Mouse (Mus musculus): ENCODE data around the gene Tex12. TPM values are rescaled to one million over a fixed set of nuclear protein-coding genes. Genes with fewer than 3 reads are reported as not detected.
A peak's percentile ranks its signal among the peaks of the same experiment; 100 is the strongest.

Gene Tex12
- polyA plus RNA-seq, 1 experiment from 2014 or later, result not detected

DNA sequence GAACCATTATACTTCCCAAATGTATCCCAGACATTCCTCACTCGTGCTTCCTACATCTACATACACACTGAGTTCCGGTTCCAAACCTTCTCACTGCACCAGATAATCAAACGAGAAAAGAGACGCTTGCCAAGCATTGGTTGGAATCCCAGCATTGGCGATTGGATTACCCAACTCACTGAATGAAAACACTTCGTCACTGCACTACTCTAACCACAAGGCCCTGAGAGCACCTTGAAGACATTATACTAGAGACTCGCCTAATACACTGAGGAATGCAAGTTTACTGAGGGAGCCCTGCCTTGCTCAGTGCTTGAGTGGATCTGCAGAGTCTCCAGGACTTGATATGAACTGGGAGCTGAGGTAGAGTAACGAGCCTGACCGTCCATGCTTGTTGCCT, 18.7 kb downstream of the Tex12 start:
- Histone ChIP-seq H3K27ac (ENCODE audit: low read length) (no peak overlapping the region), H3K4me1 (replicated peaks; ENCODE audit: control insufficient read depth, insufficient read depth, low read length) (no peaks in the 10 kb centered on the region), H3K27me3 (ENCODE audit: control insufficient read depth, insufficient read depth, low read depth, low read length) (no peaks in the 10 kb centered on the region), H3K36me3 (ENCODE audit: control insufficient read depth, insufficient read depth, low read length) (no peaks in the 10 kb centered on the region), H3K9me3 (ENCODE audit: control insufficient read depth, low read length) (no peaks in the 10 kb centered on the region), H3K4me3 (ENCODE audit: low read length) (no peak overlapping the region), H3K4me2 (ENCODE audit: low read depth, low read length) (no peak overlapping the region), H3K9ac (ENCODE audit: low read length) (no peak overlapping the region)
- 66% methylated on average over 9 of the region's 9 CpGs for WGBS
- no peak for ATAC-seq (ENCODE audit: low read depth)

DNA sequence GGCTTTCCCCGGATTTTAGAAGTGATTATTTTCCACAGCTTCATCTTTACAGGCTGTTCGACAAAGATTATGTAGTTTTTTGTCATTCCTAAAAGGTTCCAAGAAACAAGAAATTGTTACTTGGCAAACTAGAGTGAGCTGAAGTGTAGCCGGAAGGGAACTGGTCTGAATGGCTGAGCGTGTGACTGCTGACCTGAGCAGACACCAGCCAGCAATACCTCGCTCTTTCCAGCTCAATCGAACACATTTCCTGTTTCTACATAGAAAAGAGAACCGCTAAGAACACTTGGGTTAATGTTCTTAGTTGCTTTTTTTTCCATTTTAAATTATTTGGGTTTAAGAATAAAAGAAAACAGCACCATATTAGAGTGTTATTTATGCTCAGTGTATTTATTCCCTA, 21.0 kb downstream of the Tex12 start:
- no peak overlapping the region for H3K4me3 ChIP-seq (ENCODE audit: low read length)
- ATAC-seq (ENCODE audit: low read depth), result no peak
- H3K4me1 ChIP-seq (replicated peaks; ENCODE audit: control insufficient read depth, insufficient read depth, low read length), result no peaks in the 10 kb centered on the region
- no peak overlapping the region for H3K27ac ChIP-seq (ENCODE audit: low read length)
- no peaks in the 10 kb centered on the region for H3K9me3 ChIP-seq (ENCODE audit: control insufficient read depth, low read length)
- H3K9ac ChIP-seq (ENCODE audit: low read length), result no peak overlapping the region
- no peaks in the 10 kb centered on the region for H3K27me3 ChIP-seq (ENCODE audit: control insufficient read depth, insufficient read depth, low read depth, low read length)
- WGBS, result 52% methylated on average over 7 of the region's 7 CpGs
- H3K36me3 ChIP-seq (ENCODE audit: control insufficient read depth, insufficient read depth, low read length), result no peaks in the 10 kb centered on the region
- H3K4me2 ChIP-seq (ENCODE audit: low read depth, low read length), result no peak overlapping the region

DNA sequence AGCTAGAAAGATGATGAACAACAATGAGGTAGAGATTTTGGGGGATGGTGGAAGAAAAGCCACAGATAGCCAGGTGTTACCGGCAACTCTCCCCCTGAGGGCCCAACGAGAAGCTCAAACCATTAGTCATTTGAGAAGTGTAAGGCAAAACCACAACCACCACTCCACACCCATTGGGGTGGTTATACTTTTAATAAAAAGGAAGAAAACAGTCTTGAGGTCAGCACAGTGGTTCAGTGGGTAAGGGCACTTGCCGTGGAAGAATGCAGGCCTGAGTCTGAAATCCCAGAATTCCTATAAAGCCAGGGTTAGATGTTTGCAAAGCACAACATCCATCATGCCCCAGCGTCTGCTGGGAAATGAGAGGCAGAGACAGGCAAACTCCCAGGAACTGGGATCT, 23.8 kb downstream of the Tex12 start:
- no peaks in the 10 kb centered on the region for H3K4me1 ChIP-seq (replicated peaks; ENCODE audit: control insufficient read depth, insufficient read depth, low read length)
- no peak for ATAC-seq (ENCODE audit: low read depth)
- H3K4me2 ChIP-seq (ENCODE audit: low read depth, low read length), result no peak overlapping the region
- H3K27me3 ChIP-seq (ENCODE audit: control insufficient read depth, insufficient read depth, low read depth, low read length), result no peaks in the 10 kb centered on the region
- H3K4me3 ChIP-seq (ENCODE audit: low read length), result no peak overlapping the region
- no peaks in the 10 kb centered on the region for H3K36me3 ChIP-seq (ENCODE audit: control insufficient read depth, insufficient read depth, low read length)
- no peak overlapping the region for H3K27ac ChIP-seq (ENCODE audit: low read length)
- WGBS, result 49% methylated on average over 4 of the region's 4 CpGs
- no peak overlapping the region for H3K9ac ChIP-seq (ENCODE audit: low read length)
- H3K9me3 ChIP-seq (ENCODE audit: control insufficient read depth, low read length), result no peaks in the 10 kb centered on the region

DNA sequence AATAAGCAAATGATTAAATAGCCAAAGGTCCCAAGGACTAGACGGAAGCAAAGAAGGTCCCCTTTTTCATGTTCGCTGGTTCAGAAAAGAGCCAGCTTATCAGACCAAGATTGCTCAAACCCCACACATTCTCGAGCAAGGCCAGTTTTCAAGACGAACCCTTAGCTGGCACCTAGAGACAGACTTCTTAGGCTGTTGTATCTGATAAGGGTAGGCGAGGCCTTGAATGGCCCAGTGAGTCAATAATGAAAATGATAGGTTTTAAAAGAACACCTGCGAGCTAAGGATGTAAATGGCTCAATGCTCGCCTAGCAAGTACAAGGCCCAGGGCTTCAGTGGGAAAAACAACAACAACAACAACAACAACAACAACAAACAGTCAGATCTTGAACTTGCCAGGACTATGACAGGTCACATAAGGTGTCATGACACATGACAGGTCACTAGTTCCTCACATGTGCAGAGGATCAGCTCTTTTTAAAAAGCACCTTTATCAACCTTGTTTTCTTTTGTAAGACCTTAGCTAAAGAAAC, 24.5 kb downstream of the Tex12 start:
- Histone ChIP-seq H3K27me3 (ENCODE audit: control insufficient read depth, insufficient read depth, low read depth, low read length) (no peaks in the 10 kb centered on the region), H3K4me3 (ENCODE audit: low read length) (no peak overlapping the region), H3K9ac (ENCODE audit: low read length) (no peak overlapping the region), H3K27ac (ENCODE audit: low read length) (no peak overlapping the region), H3K4me1 (replicated peaks; ENCODE audit: control insufficient read depth, insufficient read depth, low read length) (no peaks in the 10 kb centered on the region), H3K9me3 (ENCODE audit: control insufficient read depth, low read length) (no peaks in the 10 kb centered on the region), H3K36me3 (ENCODE audit: control insufficient read depth, insufficient read depth, low read length) (no peaks in the 10 kb centered on the region), H3K4me2 (ENCODE audit: low read depth, low read length) (no peak overlapping the region)
- 48% methylated on average over 7 of the region's 7 CpGs for WGBS
- no peak for ATAC-seq (ENCODE audit: low read depth)

DNA sequence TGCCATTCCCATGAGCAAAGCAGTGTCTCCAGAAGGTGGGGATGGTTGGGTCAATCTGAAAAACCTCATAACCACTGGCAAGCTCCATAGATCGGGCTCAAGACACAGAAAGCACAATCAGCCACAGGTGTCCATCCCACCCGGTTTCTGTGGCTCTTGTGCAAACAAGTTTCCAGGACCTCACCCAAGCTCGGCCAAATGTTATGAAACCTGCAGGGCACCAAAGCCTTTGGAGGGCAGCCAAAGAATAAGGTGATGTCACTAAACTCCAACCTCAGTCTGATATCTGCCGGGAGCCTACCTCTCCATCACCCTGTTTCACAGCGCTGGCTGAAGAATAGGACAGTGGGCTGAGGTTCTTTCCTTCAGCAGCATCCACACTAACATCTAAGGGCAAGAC, 25.2 kb downstream of the Tex12 start:
- ATAC-seq (ENCODE audit: low read depth), result no peak
- H3K4me3 ChIP-seq (ENCODE audit: low read length), result no peak overlapping the region
- H3K36me3 ChIP-seq (ENCODE audit: control insufficient read depth, insufficient read depth, low read length), result no peaks in the 10 kb centered on the region
- H3K9me3 ChIP-seq (ENCODE audit: control insufficient read depth, low read length), result no peaks in the 10 kb centered on the region
- H3K27ac ChIP-seq (ENCODE audit: low read length), result no peak overlapping the region
- H3K4me1 ChIP-seq (replicated peaks; ENCODE audit: control insufficient read depth, insufficient read depth, low read length), result no peaks in the 10 kb centered on the region
- no peaks in the 10 kb centered on the region for H3K27me3 ChIP-seq (ENCODE audit: control insufficient read depth, insufficient read depth, low read depth, low read length)
- no peak overlapping the region for H3K9ac ChIP-seq (ENCODE audit: low read length)
- no peak overlapping the region for H3K4me2 ChIP-seq (ENCODE audit: low read depth, low read length)
- 56% methylated on average over 5 of the region's 5 CpGs for WGBS

DNA sequence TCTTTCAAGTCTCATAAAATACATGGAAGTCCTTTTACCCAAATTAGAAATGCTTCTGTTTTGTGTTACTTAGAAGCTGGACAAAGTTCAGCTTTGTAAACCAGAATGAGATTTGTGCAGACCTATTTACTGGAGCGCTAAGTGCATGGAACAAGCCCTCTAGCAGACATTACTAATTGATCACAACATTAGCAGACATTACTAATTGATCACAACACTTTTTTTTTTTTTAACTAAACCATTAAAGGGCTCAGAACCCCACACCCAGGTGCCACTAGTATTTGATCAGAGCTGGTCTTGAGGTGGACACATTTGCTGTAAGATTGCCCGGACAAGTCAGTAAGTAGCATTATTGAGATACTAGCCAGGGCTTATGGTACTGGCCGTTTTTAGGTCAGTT, 27.3 kb downstream of the Tex12 start:
- WGBS, result 69% methylated on average over 3 of the region's 3 CpGs
- no peak for ATAC-seq (ENCODE audit: low read depth)

DNA sequence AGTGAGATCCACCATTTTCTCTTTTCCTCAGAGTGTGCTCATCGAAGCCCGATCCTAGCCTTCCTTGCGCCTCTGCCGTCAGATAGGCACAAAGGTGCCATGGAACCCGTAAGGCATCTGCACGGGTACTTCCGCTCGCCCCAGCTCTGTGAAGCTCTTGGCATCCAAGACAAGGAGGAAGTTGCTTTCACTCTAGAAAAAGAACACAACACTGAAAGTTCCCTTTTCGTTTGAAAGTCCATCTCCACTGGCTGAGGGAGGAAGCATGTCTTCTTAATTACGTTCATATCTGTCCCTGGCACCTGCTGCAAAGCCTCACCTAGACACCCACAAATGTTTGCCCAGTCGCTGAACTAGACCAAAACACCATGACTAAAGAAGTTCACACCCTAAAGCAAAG, 27.8 kb downstream of the Tex12 start:
- no peaks in the 10 kb centered on the region for H3K27me3 ChIP-seq (ENCODE audit: control insufficient read depth, insufficient read depth, low read depth, low read length)
- H3K9me3 ChIP-seq (ENCODE audit: control insufficient read depth, low read length), result no peaks in the 10 kb centered on the region
- ATAC-seq (ENCODE audit: low read depth), result no peak
- no peak overlapping the region for H3K9ac ChIP-seq (ENCODE audit: low read length)
- H3K4me3 ChIP-seq (ENCODE audit: low read length), result no peak overlapping the region
- no peaks in the 10 kb centered on the region for H3K4me1 ChIP-seq (replicated peaks; ENCODE audit: control insufficient read depth, insufficient read depth, low read length)
- H3K36me3 ChIP-seq (ENCODE audit: control insufficient read depth, insufficient read depth, low read length), result no peaks in the 10 kb centered on the region
- H3K4me2 ChIP-seq (ENCODE audit: low read depth, low read length), result no peak overlapping the region
- no peak overlapping the region for H3K27ac ChIP-seq (ENCODE audit: low read length)
- whole genome bisulfite sequencing, result 72% methylated on average over 11 of the region's 11 CpGs

More for the DNA sequence above, 27.3 kb downstream of the Tex12 start:
- Histone ChIP-seq H3K9me3 (ENCODE audit: control insufficient read depth, low read length) (no peaks in the 10 kb centered on the region), H3K4me2 (ENCODE audit: low read depth, low read length) (no peak overlapping the region), H3K4me3 (ENCODE audit: low read length) (no peak overlapping the region), H3K9ac (ENCODE audit: low read length) (no peak overlapping the region), H3K4me1 (replicated peaks; ENCODE audit: control insufficient read depth, insufficient read depth, low read length) (no peaks in the 10 kb centered on the region), H3K27me3 (ENCODE audit: control insufficient read depth, insufficient read depth, low read depth, low read length) (no peaks in the 10 kb centered on the region), H3K36me3 (ENCODE audit: control insufficient read depth, insufficient read depth, low read length) (no peaks in the 10 kb centered on the region), H3K27ac (ENCODE audit: low read length) (no peak overlapping the region)

DNA sequence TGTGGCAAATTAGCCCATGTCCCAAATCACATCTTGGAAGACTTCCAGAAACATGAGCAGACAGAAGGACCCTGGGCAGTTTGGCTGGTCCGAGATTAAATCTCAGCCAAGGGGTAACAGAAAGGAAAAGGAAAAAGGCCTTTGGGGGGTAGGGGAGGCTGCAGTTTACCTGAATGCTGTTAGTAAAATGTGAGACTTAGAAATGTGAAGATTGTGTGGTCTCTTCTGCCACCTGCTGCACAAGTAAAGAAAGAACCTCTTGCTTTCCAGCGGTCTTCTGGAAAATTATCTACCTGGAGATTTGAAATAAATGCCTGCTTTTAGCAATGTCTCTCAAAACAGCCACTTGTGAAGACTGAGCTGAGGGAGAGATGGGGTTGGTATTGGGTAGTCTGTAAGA, 30.2 kb downstream of the Tex12 start:
- Histone ChIP-seq H3K36me3 (ENCODE audit: control insufficient read depth, insufficient read depth, low read length) (no peaks in the 10 kb centered on the region), H3K9ac (ENCODE audit: low read length) (no peak overlapping the region), H3K4me1 (replicated peaks; ENCODE audit: control insufficient read depth, insufficient read depth, low read length) (peaks cover 11% of the 10 kb centered on the region), H3K4me2 (ENCODE audit: low read depth, low read length) (no peak overlapping the region), H3K27ac (ENCODE audit: low read length) (no peak overlapping the region), H3K9me3 (ENCODE audit: control insufficient read depth, low read length) (no peaks in the 10 kb centered on the region), H3K4me3 (ENCODE audit: low read length) (no peak overlapping the region), H3K27me3 (ENCODE audit: control insufficient read depth, insufficient read depth, low read depth, low read length) (no peaks in the 10 kb centered on the region)
- no peak for ATAC-seq (ENCODE audit: low read depth)
- WGBS, result 19% methylated on average over 2 of the region's 2 CpGs

DNA sequence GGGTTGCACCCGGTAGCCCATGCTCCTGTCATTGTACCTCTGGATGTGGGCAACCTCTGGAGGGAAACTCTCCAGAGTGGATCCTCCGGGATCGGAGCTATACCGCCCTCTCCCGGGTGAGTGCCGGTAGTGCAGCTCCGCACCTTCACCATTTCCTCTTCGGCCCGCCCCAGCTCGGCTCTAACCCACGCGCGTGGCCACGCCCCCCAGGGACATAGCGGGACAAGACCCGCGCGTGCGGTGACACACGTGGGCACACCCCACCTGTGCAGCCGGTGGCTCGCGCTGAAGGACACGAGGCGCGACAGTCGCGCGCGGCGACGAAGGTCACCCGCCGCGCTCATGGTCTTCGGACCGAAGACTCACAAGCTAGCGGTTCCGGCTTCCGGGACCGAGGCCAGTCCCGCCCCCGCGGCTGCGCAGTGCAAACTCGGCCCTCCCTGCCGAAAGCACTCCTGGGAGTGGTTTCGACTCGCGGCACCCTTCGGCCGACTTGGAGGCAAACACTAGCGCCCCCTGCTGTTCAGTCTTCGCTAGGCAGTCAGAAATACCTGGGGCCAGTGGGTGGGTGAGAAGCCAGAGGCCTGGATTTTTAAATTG, 32.7 kb downstream of the Tex12 start, which contains the start of gene Pts:
Pts (minus strand) TSS at position 432 of the 600 bp plus-strand sequence.
- peak within 1 kb of the TSS; percentile 79 for H3K9ac ChIP-seq (ENCODE audit: low read length)
- H3K27ac ChIP-seq (ENCODE audit: low read length), result peak within 1 kb of the TSS; percentile 62; the same call in 1 of the 2 replicates
- peak; percentile 99 for ATAC-seq (ENCODE audit: low read depth)
- WGBS, result under 1% methylated on average over 53 of the region's 54 CpGs
- peak within 1 kb of the TSS; percentile 83 for H3K4me3 ChIP-seq (ENCODE audit: low read length)
- no peaks in the 10 kb centered on the region for H3K27me3 ChIP-seq (ENCODE audit: control insufficient read depth, insufficient read depth, low read depth, low read length)
- H3K4me2 ChIP-seq (ENCODE audit: low read depth, low read length), result peak within 1 kb of the TSS; percentile 80
- H3K36me3 ChIP-seq (ENCODE audit: control insufficient read depth, insufficient read depth, low read length), result no peaks in the 10 kb centered on the region
- H3K4me1 ChIP-seq (replicated peaks; ENCODE audit: control insufficient read depth, insufficient read depth, low read length), result peaks cover 11% of the 10 kb centered on the region
- H3K9me3 ChIP-seq (ENCODE audit: control insufficient read depth, low read length), result no peaks in the 10 kb centered on the region

Data from lung, embryonic 16.5 days (tissue).